Mouse (Mus musculus): ENCODE data around the gene Tnp1. TPM values are rescaled to one million over a fixed set of nuclear protein-coding genes. Genes with fewer than 3 reads are reported as not detected.

Gene Tnp1
- polyA plus RNA-seq, 1 experiment from 2014 or later, result not detected

DNA sequence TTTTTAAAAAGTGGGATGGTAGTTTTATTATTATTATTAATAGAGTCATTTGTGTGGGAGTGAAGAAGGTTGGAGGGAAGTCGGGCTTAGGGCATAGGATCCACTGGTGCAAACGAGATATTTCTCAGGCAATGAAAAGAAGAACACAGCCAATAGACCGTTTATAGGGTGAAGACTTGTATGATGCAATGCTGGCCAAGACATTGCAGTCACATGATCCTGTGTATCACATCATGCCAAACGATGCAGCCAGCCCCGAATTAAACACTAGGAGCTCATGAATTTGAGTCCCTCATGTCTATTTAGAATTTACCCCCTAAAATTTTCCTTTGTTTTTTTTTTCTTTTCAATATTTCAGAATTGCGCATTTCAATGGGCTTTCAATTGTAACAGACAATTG is 13.0 kb upstream of the Tnp1 start:
- peaks cover 11% of the 10 kb centered on the region for H3K4me1 ChIP-seq (ENCODE audit: control insufficient read depth, low read depth, low read length)
- no peak overlapping the region for H3K27ac ChIP-seq (ENCODE audit: low read length)
- no peak overlapping the region for H3K9ac ChIP-seq (ENCODE audit: low read depth, low read length)
- WGBS (ENCODE audit: insufficient replicate concordance), result 66% methylated on average over 6 of the region's 6 CpGs
- no peak for ATAC-seq (ENCODE audit: low read depth)
- no peaks in the 10 kb centered on the region for H3K9me3 ChIP-seq (replicated peaks; ENCODE audit: control insufficient read depth, low read length)
- no peaks in the 10 kb centered on the region for H3K27me3 ChIP-seq (ENCODE audit: control insufficient read depth, insufficient read depth, low read depth, low read length)
- H3K4me2 ChIP-seq (ENCODE audit: low read depth, low read length), result no peak overlapping the region
- H3K36me3 ChIP-seq (ENCODE audit: control insufficient read depth, insufficient read depth), result no peaks in the 10 kb centered on the region
- H3K4me3 ChIP-seq (ENCODE audit: low read depth, low read length), result no peak overlapping the region

DNA sequence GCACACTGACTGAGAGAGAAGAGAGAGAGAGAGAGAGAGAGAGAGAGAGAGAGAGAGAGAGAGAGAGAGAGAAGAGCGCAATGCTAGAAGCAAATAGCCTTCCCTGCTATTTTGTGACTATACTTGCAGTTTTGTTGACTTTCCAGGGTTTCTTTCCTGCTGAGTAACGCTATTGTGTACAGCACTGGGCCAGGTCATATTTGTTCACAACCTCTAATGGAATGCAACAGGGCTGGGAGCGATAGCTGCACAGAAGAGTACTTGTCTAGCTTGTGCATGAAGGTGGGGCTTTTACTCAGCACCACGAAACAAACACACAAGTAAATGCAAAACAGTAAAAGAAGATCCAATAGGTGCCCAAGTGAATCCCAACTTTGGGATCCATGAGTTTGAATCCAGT is 11.7 kb upstream of the Tnp1 start:
- H3K4me3 ChIP-seq (ENCODE audit: low read depth, low read length), result no peak overlapping the region
- no peak overlapping the region for H3K27ac ChIP-seq (ENCODE audit: low read length)
- no peak overlapping the region for H3K9ac ChIP-seq (ENCODE audit: low read depth, low read length)
- H3K4me1 ChIP-seq (ENCODE audit: control insufficient read depth, low read depth, low read length), result peaks cover 11% of the 10 kb centered on the region
- no peaks in the 10 kb centered on the region for H3K27me3 ChIP-seq (ENCODE audit: control insufficient read depth, insufficient read depth, low read depth, low read length)
- 57% methylated on average over 4 of the region's 4 CpGs for WGBS (ENCODE audit: insufficient replicate concordance)
- no peak overlapping the region for H3K4me2 ChIP-seq (ENCODE audit: low read depth, low read length)
- no peaks in the 10 kb centered on the region for H3K9me3 ChIP-seq (replicated peaks; ENCODE audit: control insufficient read depth, low read length)
- H3K36me3 ChIP-seq (ENCODE audit: control insufficient read depth, insufficient read depth), result no peaks in the 10 kb centered on the region
- peak; percentile 62; the same call in 1 of the 2 replicates for ATAC-seq (ENCODE audit: low read depth)

DNA sequence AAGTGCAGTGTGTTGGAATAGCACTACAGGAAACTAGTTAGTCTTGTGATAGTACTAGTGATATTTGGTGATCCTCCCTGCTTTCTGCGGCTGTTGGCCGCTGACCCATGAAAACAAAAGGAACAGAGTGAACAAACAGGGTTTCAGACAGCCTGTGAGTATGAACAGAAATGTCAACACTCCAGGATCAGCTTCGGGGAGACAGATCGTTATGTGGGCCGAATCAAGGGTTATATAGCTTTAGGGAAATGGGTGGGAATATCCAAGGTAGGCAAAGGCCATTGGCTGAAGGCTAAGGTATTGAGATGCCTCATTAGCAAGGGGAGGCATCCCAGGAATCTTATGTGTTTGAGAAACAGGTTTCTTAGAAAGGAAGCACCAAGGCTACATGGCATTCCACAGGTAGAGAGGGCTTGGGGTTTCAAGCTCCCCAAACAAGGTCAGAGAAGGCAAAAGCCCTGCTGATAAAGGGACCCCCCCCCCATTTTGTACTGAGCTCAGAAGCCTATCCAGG is 11.1 kb upstream of the Tnp1 start:
- no peaks in the 10 kb centered on the region for H3K27me3 ChIP-seq (ENCODE audit: control insufficient read depth, insufficient read depth, low read depth, low read length)
- ATAC-seq (ENCODE audit: low read depth), result peak; percentile 42; the same call in 1 of the 2 replicates
- H3K4me1 ChIP-seq (ENCODE audit: control insufficient read depth, low read depth, low read length), result peaks cover 11% of the 10 kb centered on the region
- H3K9ac ChIP-seq (ENCODE audit: low read depth, low read length), result no peak overlapping the region
- H3K36me3 ChIP-seq (ENCODE audit: control insufficient read depth, insufficient read depth), result no peaks in the 10 kb centered on the region
- H3K27ac ChIP-seq (ENCODE audit: low read length), result no peak overlapping the region
- H3K4me3 ChIP-seq (ENCODE audit: low read depth, low read length), result no peak overlapping the region
- 67% methylated on average over 5 of the region's 5 CpGs for WGBS (ENCODE audit: insufficient replicate concordance)
- no peak overlapping the region for H3K4me2 ChIP-seq (ENCODE audit: low read depth, low read length)
- no peaks in the 10 kb centered on the region for H3K9me3 ChIP-seq (replicated peaks; ENCODE audit: control insufficient read depth, low read length)

DNA sequence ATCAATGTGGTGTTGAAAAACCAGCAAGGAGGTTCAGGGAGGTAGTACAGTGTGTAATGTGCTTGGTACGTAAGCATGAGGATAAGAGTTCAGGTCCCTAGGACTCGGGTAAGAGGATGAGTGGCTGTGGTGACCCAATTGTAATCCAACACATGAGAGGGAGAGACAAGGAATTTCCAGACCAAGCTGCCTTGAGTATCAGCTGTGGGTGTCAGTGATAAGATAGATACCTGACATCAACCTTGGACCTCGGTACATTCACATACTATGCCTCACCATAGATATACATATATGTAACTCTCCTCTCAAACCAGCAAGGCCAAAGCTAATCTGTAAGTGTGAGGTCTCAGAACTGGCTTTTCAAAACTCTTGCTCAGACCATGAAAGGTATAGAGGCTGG is 10.4 kb upstream of the Tnp1 start:
- no peaks in the 10 kb centered on the region for H3K27me3 ChIP-seq (ENCODE audit: control insufficient read depth, insufficient read depth, low read depth, low read length)
- H3K27ac ChIP-seq (ENCODE audit: low read length), result no peak overlapping the region
- 53% methylated on average over 3 of the region's 3 CpGs for WGBS (ENCODE audit: insufficient replicate concordance)
- no peak overlapping the region for H3K9ac ChIP-seq (ENCODE audit: low read depth, low read length)
- no peak overlapping the region for H3K4me3 ChIP-seq (ENCODE audit: low read depth, low read length)
- H3K9me3 ChIP-seq (replicated peaks; ENCODE audit: control insufficient read depth, low read length), result no peaks in the 10 kb centered on the region
- ATAC-seq (ENCODE audit: low read depth), result 0 out of 2 replicates have a peak, but pooled peaks have one; percentile 17
- H3K4me1 ChIP-seq (ENCODE audit: control insufficient read depth, low read depth, low read length), result peaks cover 11% of the 10 kb centered on the region
- no peaks in the 10 kb centered on the region for H3K36me3 ChIP-seq (ENCODE audit: control insufficient read depth, insufficient read depth)
- no peak overlapping the region for H3K4me2 ChIP-seq (ENCODE audit: low read depth, low read length)

DNA sequence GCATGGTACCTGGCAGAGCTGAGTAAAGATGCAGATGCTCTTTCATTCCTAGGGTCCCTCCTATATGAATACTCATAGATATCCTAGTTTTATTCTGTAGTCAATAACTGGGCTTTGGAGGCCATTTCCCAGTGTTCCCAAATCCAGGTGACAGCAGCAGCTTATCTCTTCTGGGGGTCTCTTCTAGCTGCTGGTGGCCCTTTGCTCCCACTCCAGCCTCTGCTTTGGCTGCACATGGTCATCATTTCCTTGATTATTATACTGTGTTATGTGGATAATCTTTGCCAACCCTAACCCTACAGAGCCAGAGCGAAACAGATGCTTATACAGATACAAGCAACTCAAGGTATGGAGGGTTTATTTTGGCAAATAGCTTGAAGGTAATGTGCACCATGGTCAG is 8.9 kb downstream of the Tnp1 start:
- no peak overlapping the region for H3K9ac ChIP-seq (ENCODE audit: low read depth, low read length)
- H3K27ac ChIP-seq (ENCODE audit: low read length), result no peak overlapping the region
- H3K4me3 ChIP-seq (ENCODE audit: low read depth, low read length), result no peak overlapping the region
- peaks cover 14% of the 10 kb centered on the region for H3K4me1 ChIP-seq (ENCODE audit: control insufficient read depth, low read depth, low read length)
- H3K36me3 ChIP-seq (ENCODE audit: control insufficient read depth, insufficient read depth), result no peaks in the 10 kb centered on the region
- no peak for ATAC-seq (ENCODE audit: low read depth)
- no peaks in the 10 kb centered on the region for H3K27me3 ChIP-seq (ENCODE audit: control insufficient read depth, insufficient read depth, low read depth, low read length)
- 75% methylated on average over 1 of the region's 1 CpGs for WGBS (ENCODE audit: insufficient replicate concordance)
- H3K9me3 ChIP-seq (replicated peaks; ENCODE audit: control insufficient read depth, low read length), result no peaks in the 10 kb centered on the region
- no peak overlapping the region for H3K4me2 ChIP-seq (ENCODE audit: low read depth, low read length)

DNA sequence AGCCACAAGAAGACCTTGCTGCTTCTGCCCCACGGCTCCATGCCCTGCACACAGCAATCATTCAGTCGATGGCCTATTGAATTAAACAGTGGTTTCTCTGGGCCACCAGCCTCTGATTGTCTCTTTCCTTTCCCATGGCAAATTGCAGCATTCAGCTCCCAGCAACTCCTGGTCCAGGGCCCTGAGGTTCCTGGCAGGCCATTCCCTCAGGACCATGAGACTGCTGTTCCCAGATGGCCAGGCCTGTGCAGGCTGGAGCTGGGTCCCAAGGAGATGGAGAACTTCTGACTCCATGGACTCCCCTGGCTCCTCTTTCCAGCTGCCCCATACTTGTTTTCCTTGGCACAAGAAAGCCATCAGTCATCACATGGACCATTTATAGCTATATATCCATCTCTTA is 10.8 kb downstream of the Tnp1 start:
- H3K36me3 ChIP-seq (ENCODE audit: control insufficient read depth, insufficient read depth), result no peaks in the 10 kb centered on the region
- no peak overlapping the region for H3K9ac ChIP-seq (ENCODE audit: low read depth, low read length)
- no peaks in the 10 kb centered on the region for H3K9me3 ChIP-seq (replicated peaks; ENCODE audit: control insufficient read depth, low read length)
- H3K4me2 ChIP-seq (ENCODE audit: low read depth, low read length), result no peak overlapping the region
- no peak overlapping the region for H3K27ac ChIP-seq (ENCODE audit: low read length)
- H3K27me3 ChIP-seq (ENCODE audit: control insufficient read depth, insufficient read depth, low read depth, low read length), result no peaks in the 10 kb centered on the region
- 63% methylated on average over 2 of the region's 2 CpGs for WGBS (ENCODE audit: insufficient replicate concordance)
- ATAC-seq (ENCODE audit: low read depth), result no peak
- H3K4me3 ChIP-seq (ENCODE audit: low read depth, low read length), result no peak overlapping the region
- peaks cover 14% of the 10 kb centered on the region for H3K4me1 ChIP-seq (ENCODE audit: control insufficient read depth, low read depth, low read length)

DNA sequence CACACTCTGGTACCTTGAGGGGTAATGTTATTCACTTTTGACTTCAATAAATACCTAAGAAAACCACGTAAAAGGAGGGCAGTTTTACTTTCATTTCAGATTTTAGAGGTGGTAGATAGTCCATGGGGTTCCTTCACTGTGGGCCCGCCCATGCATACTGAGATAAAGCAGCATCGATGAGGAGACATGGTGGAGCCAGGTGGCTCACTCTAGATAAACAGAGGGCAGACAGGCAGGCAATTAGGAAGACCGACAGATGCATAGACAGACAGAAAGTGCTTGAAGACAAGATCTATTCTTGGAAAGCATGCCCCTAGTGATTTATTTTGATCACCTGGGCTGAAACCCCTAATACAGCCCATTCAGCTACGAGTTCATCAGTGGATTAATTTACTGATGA is 13.1 kb downstream of the Tnp1 start:
- ATAC-seq (ENCODE audit: low read depth), result peak; percentile 100
- no peak overlapping the region for H3K9ac ChIP-seq (ENCODE audit: low read depth, low read length)
- H3K27ac ChIP-seq (ENCODE audit: low read length), result peak overlapping the region; percentile 29; the same call in 1 of the 2 replicates
- H3K36me3 ChIP-seq (ENCODE audit: control insufficient read depth, insufficient read depth), result no peaks in the 10 kb centered on the region
- H3K4me3 ChIP-seq (ENCODE audit: low read depth, low read length), result no peak overlapping the region
- no peaks in the 10 kb centered on the region for H3K27me3 ChIP-seq (ENCODE audit: control insufficient read depth, insufficient read depth, low read depth, low read length)
- H3K9me3 ChIP-seq (replicated peaks; ENCODE audit: control insufficient read depth, low read length), result no peaks in the 10 kb centered on the region
- WGBS (ENCODE audit: insufficient replicate concordance), result 26% methylated on average over 5 of the region's 5 CpGs
- H3K4me2 ChIP-seq (ENCODE audit: low read depth, low read length), result peak overlapping the region; percentile 37; the same call in 1 of the 2 replicates
- H3K4me1 ChIP-seq (ENCODE audit: control insufficient read depth, low read depth, low read length), result peaks cover 14% of the 10 kb centered on the region

DNA sequence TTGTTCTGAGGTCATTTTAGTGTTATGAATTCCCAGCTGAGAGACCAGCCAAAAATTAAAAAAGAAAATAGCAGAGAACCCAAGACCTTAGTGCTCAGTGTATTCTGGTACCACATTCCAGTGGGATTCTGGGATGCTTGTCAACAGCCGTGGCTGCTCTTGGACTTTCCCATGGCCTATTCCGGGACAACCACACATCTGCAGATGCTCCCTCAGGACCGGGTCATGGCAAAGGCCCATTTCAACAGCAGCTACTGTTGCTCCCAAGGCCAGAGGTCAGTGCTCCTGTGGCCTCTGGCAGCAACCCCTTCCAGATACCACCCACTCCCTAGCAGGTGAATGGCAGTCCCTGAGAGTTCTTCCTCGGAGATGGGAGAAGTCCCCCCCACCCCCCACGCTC is 13.7 kb downstream of the Tnp1 start:
- no peak overlapping the region for H3K4me3 ChIP-seq (ENCODE audit: low read depth, low read length)
- H3K4me1 ChIP-seq (ENCODE audit: control insufficient read depth, low read depth, low read length), result peaks cover 14% of the 10 kb centered on the region
- H3K36me3 ChIP-seq (ENCODE audit: control insufficient read depth, insufficient read depth), result no peaks in the 10 kb centered on the region
- H3K9ac ChIP-seq (ENCODE audit: low read depth, low read length), result no peak overlapping the region
- H3K9me3 ChIP-seq (replicated peaks; ENCODE audit: control insufficient read depth, low read length), result no peaks in the 10 kb centered on the region
- peak overlapping the region; percentile 37; the same call in 1 of the 2 replicates for H3K4me2 ChIP-seq (ENCODE audit: low read depth, low read length)
- H3K27me3 ChIP-seq (ENCODE audit: control insufficient read depth, insufficient read depth, low read depth, low read length), result no peaks in the 10 kb centered on the region
- ATAC-seq (ENCODE audit: low read depth), result no peak
- 0 out of 2 replicates have a peak overlapping the region, but pooled peaks have one; percentile 4 for H3K27ac ChIP-seq (ENCODE audit: low read length)
- 66% methylated on average over 5 of the region's 5 CpGs for WGBS (ENCODE audit: insufficient replicate concordance)

DNA sequence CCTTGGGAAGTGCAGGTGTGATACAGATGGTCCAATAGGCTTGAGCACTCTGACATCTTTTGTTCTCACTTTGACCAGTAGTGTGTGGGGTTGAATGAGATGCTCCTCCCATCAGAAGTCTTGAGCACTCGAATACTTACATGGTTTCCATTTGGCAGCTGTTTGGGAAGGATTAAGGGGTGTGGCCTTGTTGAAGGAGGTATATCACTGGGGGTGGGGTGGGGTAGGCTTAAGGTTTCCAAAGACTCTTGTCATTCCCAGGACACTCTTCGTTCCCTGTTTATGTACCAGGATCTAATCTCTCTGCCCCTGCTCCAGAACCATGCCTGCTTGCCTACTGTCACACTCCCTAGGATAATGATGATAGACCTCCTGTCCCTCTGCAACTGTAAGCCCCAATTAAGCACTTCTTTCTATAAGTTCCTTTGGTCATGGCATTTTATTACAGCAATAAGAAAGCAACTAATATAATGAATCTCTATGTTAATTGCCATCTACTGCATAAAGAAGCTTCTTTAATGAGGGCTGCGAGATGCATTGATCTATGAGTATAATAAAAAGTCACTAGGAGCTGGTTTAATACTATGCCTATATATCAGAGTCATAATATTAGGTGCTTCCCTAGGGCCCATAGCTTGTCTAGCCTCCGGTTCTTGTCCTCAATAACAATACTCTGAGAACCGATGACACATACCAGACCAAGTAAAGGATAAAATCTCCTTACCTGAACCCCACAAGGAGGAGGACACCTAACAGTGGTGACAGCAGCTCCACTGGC is 20.8 kb downstream of the Tnp1 start:
- H3K9ac ChIP-seq (ENCODE audit: low read depth, low read length), result no peak overlapping the region
- no peak overlapping the region for H3K27ac ChIP-seq (ENCODE audit: low read length)
- no peak for ATAC-seq (ENCODE audit: low read depth)
- no peaks in the 10 kb centered on the region for H3K9me3 ChIP-seq (replicated peaks; ENCODE audit: control insufficient read depth, low read length)
- WGBS (ENCODE audit: insufficient replicate concordance), result 65% methylated on average over 5 of the region's 5 CpGs
- no peaks in the 10 kb centered on the region for H3K4me1 ChIP-seq (ENCODE audit: control insufficient read depth, low read depth, low read length)
- no peaks in the 10 kb centered on the region for H3K36me3 ChIP-seq (ENCODE audit: control insufficient read depth, insufficient read depth)
- no peak overlapping the region for H3K4me3 ChIP-seq (ENCODE audit: low read depth, low read length)
- no peak overlapping the region for H3K4me2 ChIP-seq (ENCODE audit: low read depth, low read length)
- no peaks in the 10 kb centered on the region for H3K27me3 ChIP-seq (ENCODE audit: control insufficient read depth, insufficient read depth, low read depth, low read length)

All from liver, embryonic 16.5 days (tissue).